Mouse (Mus musculus) erythroblast, embryonic 14.5 days (primary cell): ENCODE data around the gene Gpr156.

Experiments used
- GATA1 ChIP-seq: IDR thresholded peaks from 2 replicates; pipeline ENCODE4 v1.6.1; 2012; ENCODE audit warnings: low read length, inconsistent platforms, mixed read lengths
- TAL1 ChIP-seq: IDR thresholded peaks from 3 replicates; pipeline ENCODE4 v1.6.1; 2012; ENCODE audit warnings: low read length, inconsistent platforms, mixed read lengths

DNA sequence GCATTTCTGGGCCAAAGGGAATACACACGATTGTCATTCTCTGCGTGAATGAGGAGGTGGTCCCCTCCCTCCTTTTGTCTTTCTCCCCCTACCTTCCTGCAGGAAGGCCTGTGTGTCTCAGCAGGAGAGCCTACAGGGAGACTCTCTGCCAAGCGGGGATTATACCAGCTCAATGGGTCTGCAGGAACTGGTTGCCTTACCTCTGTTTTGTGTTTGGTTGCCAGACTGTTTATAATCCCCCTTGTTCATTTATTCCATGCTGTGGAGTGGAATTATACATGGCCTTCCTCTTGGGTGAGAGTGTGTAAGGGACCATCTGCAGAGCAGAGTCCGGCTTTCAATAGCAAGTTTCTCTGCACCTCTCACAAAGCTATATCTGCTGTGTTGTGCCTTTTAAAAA lies 10.8 kb downstream of the Gpr156 start:
- TF ChIP-seq GATA1 (no peak), TAL1 (no peak)
